Mouse (Mus musculus) induced T-regulatory cell, adult 2 months (primary cell): ENCODE data around the gene Ldb3.

Experiments
- DNase-seq: peaks from one replicate; pipeline ENCODE4 v3.0.0-alpha.2; 2012; ENCODE audit warnings: low read depth

Gene Ldb3

DNA sequence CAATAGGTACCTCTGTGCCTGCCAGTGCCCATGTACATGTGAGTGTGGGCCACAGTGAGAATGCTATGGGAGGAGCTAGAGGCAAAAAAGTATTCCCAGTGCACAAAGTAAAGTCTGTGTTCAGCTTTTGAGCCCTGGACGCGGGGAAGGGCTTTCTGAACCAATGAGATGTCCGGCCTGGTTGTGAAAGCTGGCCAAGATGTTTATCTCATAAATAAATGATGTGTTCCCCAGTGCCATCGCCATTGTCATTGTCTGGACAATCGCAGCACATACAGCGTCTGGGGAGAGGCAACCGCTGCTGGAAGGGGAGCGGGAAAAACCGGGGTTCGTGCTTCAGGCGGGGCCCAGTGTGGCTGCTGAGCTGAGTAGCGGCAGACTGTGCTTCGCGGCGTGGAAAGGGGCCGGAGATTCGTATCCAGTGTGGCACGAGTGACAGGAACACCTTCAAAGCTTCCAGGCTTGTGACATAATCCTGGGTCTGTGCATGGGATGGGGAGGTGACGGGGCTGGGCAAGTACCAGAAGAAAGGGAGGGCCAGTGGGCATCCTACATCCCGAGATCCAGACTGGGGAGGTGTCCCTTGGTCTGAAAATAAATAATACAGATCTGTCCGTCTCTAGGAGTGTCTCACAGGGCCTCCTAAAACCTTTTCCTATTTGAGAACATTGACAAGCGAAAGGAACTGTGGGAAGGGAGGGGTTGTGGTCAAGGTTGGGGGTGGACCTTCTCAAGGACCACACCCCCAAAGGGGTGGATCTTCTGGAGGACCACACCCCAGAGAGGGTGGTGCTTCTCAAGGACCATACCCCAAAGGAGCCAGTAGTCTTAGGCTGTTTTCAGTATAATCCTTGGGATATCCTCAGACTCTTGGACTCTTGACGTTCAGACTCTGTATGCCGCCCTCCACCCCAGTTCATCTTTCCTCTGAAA lies 2.5 kb upstream of the Ldb3 start:
- no peak for DNase-seq

DNA sequence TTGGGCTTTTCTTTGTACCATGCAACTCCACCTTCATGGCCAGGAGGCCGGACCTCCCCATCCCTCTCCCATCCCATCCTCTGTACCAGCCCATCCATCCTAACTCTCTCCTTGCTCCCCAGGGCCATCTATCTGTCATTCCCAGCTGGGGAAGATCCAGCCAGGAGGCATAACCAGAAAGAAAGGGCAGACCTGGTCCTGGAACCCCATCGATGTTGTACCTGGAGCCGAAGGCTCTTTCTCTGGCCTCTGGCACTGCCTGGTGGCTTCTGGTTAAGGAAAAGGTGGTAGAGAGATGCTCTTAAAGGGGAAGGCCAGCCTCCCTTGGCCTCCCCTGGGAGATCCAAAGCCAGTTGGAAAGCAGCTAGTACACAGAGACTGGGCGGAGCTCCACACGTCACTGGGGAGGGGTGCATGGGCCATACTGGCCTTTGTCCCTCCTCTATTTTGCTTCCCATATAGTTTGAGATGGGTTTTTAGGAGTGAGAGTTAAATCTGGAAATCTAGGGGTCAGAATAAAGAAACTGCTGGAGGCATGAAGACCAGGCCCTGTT lies 1.6 kb upstream of the Ldb3 start:
- DNase-seq: no peak

DNA sequence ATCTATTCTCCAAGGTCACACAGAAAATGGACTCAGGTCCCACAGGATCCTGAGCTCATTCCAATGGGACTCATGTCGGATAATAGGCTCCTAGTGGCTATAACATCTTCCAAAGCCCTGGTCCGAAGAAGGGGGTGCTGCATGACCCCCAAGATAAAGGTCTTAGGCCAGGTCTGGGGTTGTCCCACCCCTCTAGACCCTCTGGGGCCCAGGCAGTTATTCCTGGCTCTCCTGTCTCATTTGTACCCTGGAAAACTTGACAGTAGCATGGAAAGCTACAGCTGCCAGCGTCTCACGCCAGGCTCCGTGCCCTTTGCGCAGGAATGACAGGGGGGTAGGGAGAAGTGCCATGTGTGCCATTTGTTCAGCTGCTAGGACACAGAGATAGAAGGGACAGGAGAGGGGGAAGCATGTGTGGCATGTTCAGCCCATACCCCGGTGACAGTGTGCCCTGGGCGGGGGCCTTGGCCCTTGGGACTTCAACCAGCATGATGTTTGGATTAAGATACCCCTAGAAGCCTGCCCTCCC lies 767 bp upstream of the Ldb3 start:
- no peak for DNase-seq

DNA sequence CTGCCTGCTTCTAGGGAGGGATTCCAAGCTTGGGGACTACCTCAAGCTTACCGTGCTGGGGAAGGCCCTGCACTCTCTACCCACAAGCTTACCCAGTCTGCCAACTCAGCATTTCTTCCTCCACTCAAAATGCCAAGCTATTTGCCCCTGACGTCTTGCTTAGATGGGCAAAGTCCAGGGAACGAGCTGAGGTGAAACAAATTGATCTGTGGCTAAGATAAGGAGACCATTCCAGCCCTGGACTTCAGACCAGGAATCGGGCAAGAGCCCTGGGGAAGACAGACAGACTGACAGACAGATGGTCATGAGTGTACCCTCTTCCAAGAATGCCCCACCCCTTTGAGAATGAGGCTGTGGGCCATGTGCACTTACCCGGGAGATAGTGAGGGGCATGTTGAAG lies 477 bp downstream of the Ldb3 start:
- no peak for DNase-seq

DNA sequence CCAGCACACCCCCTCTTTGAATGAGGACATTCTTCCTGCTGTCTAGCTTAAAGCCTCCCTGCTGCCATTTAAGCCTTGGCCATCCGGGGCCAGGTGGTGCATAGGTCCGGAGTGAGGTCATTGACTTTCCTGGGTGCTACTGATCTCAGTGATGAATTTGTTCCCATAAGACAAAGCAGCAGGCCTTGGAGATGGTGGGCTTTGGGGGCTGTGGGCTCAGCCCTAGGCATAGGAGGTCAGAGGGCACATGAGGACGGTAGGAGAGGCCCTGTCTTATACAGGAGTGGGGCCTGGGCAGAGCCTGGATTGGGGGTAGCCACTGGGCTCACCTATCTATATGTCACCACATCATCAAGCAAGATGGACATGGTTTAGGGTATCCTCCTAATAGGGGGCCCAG lies 1.6 kb downstream of the Ldb3 start:
- no peak for DNase-seq

DNA sequence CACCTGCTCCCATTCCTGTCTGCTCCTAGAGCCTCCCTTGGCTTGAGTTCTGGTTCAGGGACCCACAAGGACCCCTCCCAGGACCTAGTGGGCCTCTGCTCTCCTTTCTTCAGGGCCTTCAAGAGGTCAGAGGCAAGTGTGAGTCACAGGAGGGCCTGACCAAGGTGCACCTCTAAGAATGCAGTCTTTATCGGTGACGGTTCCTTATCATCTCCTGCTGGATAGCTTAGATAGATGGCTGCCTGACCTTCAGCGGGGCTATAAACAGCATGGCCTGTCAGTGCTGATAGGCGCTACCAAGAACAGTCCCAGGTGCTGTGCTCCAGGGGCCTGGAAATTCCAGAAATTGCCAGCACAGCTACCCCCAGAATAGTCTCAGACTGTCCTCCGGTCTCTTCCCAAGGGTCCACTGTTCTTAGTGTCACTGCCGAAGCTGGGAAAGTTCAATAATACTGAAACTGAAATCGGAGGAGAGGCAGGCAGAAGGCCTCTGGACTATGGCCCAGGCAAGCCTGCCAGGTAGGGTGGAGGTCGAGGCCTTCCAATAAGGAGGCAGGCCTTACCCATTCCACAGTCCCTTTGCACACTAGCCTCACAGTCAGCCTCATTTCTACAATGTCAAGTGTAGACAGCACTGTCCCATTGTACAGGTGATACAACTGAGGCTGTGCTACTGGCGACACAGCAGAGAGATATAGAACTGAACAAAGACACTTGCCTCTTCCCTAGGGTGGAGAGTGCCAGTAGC lies 3.0 kb downstream of the Ldb3 start:
- DNase-seq: no peak

DNA sequence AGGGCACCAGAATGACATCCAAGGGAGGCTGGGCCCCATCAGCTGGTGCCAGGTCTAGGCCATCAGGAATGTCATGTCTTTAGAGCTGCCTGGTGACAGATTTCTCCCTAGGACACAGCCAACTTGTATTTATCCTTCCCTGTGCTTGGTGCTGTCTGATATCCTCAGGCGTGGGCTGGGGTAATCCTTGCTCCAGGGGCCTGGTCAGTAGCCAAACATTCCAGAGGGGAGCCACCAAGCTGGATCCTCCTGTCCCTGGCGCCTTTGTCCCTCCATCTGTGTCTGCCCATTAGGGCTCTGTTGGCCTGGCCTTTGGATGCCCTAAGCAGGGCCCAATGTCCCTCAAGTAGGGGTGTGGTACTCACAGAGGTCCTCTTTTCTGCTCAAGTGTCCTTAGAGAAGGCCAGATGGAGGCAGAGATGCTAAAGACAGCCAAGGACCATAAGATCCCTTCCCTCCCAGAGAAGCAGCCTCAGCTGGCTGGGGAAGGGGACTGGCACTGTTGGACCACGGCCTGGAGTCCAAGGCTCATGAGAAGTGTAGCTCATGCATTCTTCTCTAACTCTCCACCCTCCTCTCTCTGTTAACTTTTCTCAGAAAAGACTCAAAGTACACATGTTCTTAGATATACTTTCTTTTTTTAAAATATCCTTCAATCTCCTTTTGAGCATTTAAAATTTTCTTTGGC lies 5.6 kb downstream of the Ldb3 start:
- no peak for DNase-seq

DNA sequence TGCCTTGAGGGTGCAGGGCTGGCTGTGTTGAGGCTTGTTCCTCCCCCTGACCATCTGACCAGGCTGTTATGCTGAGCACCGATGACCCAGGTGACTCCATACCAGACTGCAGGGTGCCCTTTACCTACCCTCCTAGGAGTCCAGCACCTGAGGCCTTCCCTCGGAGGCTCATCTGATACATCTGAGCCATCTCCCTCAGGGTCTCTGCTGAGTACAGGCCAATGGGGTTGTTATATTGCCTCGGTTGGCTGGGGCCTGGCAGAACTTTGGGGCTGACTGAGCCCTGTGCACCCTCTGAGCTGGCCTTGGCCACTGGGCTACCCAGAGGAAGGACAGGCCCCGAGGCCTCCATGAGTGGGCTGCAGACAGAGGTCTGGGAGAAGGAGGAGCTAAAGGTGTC lies 11.6 kb downstream of the Ldb3 start:
- no peak for DNase-seq

DNA sequence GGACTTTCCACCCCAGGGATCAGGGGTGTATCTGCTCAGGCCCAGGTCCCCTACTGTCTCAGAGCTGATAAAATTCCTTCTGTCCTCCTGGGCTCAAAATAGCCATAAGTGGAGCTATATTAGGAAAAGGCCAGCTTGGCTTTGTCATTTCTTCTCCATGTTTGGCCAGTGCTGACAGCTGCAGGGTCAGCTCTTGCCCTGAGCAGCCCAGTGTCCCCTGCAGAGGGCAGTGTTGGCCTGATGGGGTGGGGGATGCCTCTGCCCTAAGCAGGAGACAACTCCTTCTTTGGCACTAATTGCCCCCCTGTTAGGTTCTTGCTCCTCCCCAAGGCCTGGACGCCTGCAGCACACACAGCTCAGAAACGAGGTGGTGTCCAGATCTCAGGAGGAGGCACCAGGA lies 14.4 kb downstream of the Ldb3 start:
- DNase-seq: no peak

DNA sequence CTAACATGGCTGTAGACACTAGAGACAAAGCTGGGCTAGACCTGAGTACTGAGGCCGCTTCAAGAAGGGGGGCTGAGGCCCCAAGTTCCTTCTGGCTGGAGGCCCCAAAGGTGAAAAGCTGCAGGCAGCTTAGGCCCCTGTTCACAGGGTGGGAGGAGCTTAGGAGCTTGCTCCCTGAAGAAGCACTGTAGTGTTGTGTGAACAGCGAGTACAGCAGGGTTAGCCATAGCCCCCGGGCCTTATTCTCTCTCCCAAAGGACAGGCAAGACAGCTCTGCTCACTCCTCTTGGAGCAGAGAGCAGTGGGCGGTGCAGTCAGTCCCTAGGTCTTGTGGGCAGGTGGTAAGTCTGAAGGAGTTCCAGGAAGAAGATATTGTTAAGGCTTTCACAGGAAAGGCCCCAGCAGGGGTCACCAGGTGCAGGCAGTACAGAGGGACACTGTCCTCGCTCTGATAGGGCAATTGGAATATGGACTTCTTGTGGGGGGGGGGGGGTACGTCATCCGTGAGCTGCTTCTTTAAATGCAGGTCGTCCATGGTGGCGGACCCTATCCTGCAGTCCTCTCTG lies 15.1 kb downstream of the Ldb3 start:
- no peak for DNase-seq

DNA sequence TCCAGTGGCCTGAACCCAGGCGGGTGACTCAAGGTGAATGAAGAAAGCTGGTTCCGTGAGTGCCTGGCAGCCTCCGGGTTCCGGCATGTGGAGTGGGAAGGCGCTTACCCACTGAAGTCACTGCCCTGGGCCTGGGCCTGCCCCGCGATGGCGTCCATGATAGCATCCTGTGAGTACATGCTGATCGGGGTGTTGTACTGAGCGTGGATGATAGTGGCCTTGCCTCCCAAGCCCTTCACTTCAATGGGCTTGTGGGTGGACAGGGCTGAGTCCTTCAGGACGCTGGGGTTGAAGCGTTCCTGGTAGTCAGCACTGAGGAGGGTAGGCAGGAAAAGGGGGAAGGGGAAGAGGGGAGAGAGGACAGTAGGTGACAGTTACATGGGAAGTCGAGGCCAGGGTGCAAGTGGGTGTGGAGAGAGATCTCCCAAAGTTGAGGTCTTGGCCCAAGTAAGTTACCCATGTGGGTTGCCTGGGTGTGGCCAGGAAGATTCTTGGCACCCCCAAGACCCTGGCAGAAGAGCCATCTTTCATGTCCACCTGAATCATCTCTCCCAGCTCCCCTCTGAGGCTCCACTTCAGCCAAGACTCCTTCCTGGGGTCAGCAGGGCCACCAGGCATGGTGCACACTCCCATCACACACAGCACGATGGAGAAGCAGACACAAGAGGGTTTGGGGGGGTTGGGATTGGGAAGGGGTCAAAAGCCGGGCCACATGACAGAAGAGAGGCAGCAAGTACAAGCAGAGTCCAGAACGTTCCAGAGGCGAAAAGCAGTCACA lies 16.7 kb downstream of the Ldb3 start:
- DNase-seq: no peak

DNA sequence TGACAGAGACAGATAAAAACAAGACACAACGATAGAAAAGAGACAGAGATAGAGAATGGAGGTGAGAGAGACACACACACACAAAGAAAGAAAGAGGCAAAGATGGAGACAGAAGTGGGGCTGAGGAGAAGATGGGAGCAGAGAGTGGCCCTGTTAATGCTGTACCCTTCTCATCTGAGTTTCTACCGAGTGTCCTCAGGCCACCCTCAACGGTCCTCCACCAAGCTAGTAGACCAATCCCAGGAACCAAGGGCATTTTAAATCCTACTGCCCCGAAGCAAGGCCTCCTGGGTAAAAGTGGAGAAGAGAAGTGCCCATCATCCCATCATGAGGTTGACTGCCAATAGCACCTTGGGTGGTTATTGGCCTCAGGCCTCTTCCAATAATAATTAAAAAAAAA lies 17.6 kb downstream of the Ldb3 start:
- DNase-seq: no peak

DNA sequence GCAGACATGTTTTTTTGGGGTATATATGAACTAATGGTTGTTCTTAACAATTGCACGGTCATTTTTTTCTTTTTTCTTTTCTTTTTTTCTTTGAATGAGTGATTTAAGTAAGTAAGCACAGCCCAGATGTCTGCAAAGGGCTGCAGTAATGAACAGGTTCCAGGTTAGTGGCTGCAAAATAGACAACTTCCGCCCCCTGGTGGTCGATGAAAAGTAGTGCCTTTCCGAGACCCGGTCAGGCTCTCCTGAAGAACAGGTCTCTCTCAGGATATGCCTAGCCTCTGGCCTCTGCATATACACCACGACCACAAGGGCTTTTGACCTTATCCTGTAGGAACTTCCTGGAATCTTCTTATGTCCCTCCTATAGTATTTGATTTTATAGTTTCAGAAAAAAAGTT lies 18.2 kb downstream of the Ldb3 start:
- peak; percentile 77 for DNase-seq

DNA sequence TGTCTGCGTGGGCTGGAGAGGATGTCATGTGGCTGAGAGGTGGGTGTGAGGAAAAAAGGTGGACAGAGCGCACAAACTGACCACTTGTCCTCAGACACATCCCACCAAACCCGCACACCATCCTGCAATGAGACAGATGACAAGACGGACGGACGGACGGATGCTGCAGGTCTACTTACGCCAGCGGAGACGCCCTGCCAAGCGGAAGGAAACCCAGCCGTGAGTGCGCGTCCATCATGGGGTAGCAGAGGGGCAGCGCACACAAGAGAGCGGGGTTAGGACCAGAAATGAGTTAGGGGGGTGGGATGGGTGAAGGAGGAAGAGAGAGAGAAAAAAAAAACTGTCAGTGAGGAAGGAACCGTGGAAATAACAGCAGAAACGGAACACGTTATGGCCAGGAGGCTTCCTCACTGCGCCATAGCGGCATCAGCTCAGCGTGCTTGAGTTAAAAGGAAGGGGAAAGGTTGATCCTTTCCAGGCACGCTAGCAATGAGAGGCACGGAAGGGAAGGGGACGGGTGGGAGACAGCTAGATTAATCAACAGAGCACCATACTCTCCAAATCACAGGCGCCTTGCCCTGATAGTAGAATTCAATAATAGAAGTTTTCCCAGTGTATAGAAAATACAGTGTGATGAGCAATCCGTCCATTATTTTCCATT lies 18.8 kb downstream of the Ldb3 start:
- DNase-seq: no peak

DNA sequence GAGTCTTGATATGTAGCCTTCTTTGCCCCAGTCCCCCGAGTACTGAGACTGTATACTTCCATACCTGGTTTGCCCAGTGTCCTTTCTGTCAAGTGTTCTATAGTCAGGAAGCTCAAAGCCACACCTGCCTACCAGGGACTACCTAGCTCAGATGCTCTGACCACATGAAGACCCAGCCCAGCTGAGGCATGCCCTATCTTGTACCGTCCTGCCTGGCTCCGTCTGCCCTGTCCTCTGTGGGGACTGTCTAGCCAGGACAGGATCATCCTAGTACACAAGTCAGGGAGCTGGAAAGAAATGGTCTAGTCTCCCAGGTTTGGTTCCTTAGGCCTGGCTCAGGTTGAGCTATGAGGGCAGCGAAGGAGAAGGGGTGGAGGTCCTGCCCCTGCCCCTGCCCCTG lies 19.9 kb downstream of the Ldb3 start:
- no peak for DNase-seq

DNA sequence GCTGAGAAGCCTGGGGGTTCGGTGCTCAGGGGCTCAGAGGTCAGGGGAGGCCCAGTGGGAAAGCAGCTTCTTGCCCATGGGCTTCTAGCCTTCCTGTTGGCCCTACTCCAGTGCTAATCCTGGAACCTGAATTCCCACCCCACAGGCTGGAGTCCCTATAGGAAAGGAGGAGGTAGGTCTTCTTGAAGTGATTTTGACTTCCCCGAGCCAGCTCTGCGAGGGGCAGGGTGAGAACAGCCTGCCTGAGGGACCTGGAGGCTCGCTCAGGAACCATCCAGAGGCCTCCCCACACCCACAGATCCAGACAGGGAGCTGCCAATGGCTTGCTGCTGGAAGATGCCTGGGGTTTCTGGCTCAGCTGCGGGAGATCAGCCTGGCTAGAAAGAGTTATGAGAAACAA lies 20.8 kb downstream of the Ldb3 start:
- DNase-seq: no peak

DNA sequence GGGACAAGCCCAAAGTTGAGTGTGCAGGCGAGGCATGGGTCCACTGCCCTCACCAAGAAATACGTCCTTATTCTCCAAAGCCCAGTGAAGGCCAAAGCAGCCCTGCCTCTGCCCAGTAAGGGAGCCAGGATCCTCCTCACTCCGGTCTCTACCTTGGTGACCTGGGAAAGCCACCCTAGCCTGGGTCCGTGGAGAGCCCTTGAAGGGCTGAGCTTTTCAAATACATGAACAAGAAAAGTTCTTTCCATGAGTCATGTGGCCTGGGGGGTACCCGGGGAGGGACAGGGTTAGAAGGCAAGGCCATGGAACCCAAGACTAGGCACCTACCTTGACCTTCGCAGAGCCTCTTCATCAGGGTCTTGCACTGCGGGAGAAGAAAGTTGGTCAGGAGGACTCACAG lies 22.0 kb downstream of the Ldb3 start:
- no peak for DNase-seq

DNA sequence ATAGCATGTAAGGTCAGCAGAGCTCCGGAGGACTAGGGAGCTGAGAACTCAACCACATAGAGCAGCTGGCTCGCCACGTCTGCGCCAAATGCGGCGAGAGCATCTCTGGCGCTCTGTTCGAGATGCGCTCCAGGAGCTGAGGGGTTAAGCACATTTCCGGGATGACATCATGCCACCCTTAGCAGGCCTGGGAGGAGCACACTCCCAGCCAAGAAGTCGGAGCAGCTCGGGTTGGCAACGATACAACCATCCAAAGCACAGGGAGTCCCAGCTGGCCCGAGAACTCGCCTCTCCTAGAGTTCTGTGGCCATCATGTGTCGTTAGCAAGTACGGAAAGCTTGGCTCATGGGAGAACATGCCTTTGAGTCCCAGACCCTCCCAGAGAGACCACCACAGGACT lies 22.8 kb downstream of the Ldb3 start:
- no peak for DNase-seq

DNA sequence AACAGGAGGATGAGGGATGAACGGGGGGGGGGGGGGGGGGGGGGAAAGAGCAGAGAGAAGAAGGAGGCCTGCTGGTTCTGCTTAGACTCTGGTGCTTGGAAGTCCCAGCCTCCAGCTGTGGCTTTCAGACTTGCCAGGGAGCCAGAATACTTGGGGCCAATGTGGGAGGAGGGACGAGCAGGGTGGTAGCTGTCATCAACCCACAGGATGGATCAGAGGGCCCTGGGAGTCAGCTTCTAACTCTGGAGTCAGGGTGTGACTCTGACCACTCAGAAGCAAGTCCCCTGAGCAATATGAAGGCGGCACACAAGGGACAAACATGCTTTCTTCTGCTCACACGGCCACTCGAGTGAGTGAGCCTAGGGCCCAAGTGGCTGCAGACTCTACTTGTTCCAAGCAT lies 23.8 kb downstream of the Ldb3 start:
- no peak for DNase-seq

DNA sequence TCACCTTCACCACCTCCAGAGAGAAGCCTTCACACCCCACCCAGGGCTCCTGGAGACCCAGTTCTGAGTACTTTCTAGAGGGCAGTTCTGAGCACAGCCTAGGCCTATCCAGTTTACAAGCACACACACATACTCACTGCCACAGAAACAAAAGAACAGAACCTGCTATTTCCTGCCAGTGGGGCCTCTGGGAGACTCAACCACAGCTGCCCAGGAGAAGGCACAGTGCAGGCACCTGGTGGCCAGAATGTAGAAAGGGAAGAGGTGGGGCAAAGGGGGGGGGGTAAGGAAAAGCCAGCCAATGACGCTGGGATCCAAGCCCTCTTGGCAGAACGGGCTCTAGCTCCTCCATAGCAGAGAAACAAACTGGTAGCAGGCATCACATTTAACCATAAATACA lies 26.1 kb downstream of the Ldb3 start:
- DNase-seq: no peak

DNA sequence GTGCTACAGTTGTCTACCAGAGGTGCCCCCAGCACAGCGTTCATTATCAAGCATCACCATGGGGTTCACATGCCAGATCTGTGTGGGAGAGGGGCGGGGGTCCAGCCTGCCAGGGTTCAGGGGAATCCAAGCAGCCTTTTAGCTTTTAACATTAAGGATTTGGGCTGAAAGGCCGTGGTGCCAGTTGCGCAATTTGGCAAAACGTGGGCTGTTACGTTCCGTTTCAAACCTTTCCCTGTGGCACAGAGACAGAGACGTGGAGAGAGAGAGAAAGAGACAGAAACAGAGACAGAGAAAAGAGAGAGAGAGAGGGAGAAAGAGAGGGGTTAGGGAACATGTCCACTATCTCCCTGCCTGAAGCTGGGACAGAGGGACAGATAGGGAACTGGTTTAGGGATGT lies 26.8 kb downstream of the Ldb3 start:
- DNase-seq: no peak
